Mouse (Mus musculus) ovary, postnatal 14 days (tissue): Measurements from ENCODE around the gene Napa.

Experiments
- DNase-seq: peaks from one replicate; pipeline ENCODE4 v3.0.0; 2022; ENCODE audit warnings: low spot score

Napa gene

GRCm38 (mm10) chr7:16132926-16133325 is 34.7 kb downstream of the Napa start:
- DNase-seq: no peak

DNA sequence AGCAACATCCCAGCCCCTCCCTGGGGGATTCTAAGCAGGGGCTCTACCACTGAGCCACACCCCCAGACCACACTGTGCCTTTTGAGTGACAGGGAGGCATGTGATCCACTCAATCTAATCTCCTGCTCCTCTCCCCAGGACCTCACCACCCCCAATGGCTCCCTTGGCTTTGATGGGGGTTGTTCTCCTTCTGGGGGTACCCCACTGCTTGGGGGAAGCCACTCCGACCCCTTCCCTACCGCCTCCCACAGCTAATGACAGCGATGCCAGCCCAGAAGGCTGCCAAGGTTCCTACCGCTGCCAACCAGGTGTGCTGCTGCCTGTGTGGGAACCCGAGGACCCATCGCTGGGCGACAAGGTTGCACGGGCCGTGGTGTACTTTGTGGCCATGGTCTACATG is 35.4 kb downstream of the Napa start:
- no peak for DNase-seq

GRCm38 (mm10) chr7:16134951-16135392 is 36.7 kb downstream of the Napa start:
- DNase-seq: no peak

DNA sequence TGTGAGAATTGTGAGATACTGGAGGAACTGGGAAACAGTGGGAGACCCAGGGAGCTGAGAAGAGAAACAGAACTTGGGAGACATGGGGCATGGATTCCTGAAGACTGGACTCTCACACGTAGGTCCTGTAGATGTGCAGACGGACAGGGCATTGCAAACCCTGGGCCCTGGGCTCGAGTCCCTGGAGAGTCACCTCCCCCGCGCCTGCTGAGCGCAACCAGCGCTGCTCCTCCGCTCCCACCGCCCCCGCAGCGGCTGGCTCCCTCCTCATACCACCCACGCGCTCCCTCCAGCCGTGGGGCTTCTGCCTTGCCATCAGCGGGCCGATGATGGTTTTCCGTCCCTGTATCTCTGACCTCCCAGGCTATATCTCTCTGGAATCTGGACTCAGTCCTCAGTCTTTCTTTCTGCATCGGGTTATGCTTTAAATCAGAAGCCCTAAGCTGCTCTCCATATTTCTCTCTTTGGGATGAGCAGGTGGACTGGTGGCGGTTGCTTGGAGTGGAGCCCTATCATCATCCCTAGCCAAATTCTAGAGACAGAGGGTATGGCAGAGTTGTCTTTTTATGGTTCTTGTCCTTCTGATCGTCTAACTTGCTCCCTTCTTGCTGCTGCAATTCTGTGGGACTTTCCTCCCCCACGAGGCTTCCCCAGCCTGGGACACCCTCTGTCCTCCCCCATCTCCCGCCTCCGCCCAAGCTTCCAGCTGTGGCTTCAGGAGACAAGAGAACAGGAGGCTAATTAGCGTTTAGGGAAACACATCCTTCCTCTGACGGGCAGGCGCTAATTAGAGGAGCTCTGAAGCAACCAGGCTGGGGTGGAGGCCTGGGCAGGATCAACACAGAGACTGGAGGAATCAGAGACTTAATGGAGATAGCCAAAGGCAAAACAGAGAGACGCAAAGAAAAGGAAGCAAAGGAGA is 48.5 kb downstream of the Napa start:
- DNase-seq: no peak

DNA sequence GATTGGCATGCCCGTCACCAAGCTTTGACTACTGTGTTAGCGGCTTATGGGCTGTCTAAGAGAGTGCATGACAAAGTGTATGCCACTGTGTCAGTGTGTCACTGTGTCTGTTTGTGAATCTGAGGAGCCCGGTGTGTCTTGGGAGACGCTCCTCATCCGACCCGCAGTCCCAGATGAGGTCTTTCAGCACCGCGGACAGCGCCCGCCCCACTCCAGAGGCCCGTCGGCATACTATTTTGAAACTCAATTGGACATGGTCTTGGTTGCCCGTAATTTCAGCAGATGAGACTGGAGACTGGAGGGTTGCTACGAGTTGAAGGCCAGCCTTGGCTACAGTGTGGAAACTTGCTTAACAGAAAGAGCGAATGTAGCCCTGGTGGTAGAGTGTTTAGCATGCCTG is 49.4 kb downstream of the Napa start:
- DNase-seq: peak; percentile 62

GRCm38 (mm10) chr7:16149241-16149640 is 51.0 kb downstream of the Napa start:
- DNase-seq: no peak

DNA sequence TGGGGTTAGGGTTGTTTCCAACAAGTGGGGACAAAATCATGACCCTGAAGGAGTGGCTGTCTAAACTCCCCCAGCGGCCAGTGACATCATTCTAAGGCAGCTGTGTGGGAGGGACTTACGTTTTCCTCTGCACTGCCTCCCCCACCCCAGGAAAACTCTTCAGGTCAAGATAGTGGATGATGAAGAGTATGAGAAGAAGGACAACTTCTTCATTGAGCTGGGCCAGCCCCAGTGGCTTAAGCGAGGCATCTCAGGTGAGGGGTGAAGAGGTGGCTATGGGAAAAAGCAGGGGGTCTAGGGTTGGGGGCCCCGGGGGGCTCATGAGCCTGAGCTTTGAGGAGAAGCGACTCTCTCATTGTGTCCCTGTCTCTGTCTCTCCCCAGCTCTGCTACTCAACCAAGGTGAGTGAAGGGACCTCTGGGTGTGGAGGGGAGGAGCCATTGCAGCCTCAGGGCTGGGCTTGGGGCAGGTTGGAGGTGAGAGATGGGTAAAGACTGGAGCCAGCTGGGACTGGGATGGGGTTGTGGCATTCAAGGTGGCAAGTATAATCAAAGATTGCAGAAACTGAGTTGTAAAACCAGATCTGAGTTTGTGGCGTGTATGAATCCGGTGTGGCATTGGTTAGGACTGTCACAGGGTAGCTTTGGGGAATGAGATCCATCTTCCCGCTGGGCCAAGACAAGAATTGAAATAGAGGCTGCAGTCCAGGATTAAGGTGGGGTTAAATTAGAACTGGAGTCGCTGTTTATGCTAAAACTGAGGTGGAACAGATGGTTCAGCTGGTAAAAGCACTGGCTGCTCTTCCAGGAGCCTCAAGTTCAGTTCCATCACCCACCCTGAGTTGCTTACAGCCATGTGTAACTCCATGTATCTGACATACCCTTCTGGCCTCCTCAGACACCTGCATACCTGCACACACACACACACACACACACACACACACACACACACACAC is 52.2 kb downstream of the Napa start:
- no peak for DNase-seq

GRCm38 (mm10) chr7:16153522-16153921 is 55.3 kb downstream of the Napa start:
- DNase-seq: peak; percentile 37

GRCm38 (mm10) chr7:16155132-16155872 is 57.0 kb downstream of the Napa start:
- DNase-seq: no peak

GRCm38 (mm10) chr7:16156105-16156714 is 58.0 kb downstream of the Napa start:
- DNase-seq: no peak

DNA sequence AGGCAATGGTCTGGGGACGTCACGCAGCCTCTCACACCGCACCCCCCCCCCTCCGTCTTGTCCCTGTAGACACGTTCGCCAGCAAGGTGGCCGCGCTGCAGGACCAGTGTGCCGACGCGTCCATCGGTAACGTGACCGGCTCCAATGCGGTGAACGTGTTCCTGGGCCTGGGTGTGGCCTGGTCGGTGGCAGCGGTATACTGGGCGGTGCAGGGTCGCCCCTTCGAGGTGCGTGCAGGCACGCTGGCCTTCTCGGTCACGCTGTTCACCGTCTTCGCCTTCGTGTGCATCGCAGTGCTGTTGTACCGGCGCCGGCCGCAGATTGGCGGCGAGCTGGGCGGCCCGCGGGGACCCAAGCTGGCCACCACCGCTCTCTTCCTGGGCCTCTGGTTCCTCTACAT is 60.5 kb downstream of the Napa start:
- no peak for DNase-seq

DNA sequence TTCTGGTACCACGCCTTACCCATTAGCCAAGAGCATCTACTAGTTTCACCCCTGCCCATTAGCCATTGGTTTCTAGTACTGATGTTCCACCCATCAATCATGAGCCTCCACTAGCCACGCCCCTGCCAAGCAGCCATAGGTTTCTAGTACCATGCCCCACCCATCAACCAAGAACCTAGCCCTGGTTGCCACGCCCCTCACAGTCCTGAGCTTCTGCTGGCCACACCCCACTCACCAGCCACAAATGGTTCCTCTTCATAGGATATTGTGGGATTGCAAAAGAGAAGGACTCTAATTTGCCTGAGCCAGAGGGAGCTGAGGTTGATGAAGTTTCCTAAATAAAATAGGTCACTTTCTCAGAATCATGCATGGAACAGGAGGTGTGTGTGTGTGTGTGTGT is 62.4 kb downstream of the Napa start:
- no peak for DNase-seq

GRCm38 (mm10) chr7:16161302-16161701 is 63.0 kb downstream of the Napa start:
- DNase-seq: no peak

- DNase-seq: no peak
Observed at GRCm38 (mm10) chr7:16162036-16162435, 63.8 kb downstream of the Napa start.
